Mouse (Mus musculus) retina, embryonic 14.5 days (tissue): ENCODE results near the gene Gm20605.

Source experiments
- DNase-seq: peaks from one replicate; pipeline ENCODE4 v3.0.0-alpha.2; 2015; ENCODE audit warnings: low spot score

Gene Gm20605

GRCm38 (mm10) chr5:137690531-137690930, 61.6 kb downstream of the Gm20605 start:
- DNase-seq = no peak

GRCm38 (mm10) chr5:137691881-137692280, 62.9 kb downstream of the Gm20605 start:
- DNase-seq = no peak
